ENCODE assay signal across 14 mouse cellular contexts in genomic region chr9:22806494-22806893, GRCm38 (mm10).
"Had no signal": no experiment of that assay in that cellular context is flagged by ENCODE, and none has a peak within 500 bp of the region (broad histone marks: within the 10 kb centered on the region; RNA-seq: fewer than 3 reads in every experiment).

No protein-coding gene starts in this region.

- H3K9me3 ChIP-seq: limb, embryonic 12.5 days; lung, embryonic 15.5 days; neural tube, embryonic 12.5 days; stomach, embryonic 15.5 days had no signal

- H3K27me3 ChIP-seq: limb, embryonic 12.5 days; lung, embryonic 15.5 days; neural tube, embryonic 12.5 days; stomach, embryonic 15.5 days had no signal

- ATAC-seq: hindbrain, embryonic 16.5 days had no signal

- H3K9ac ChIP-seq: limb, embryonic 12.5 days; lung, embryonic 15.5 days; neural tube, embryonic 12.5 days; stomach, embryonic 15.5 days had no signal

- DNase-seq: kidney, adult 18-20 months; kidney, postnatal 10 days; kidney, postnatal 4 days; lung, postnatal 14 days; midbrain, embryonic 14.5 days; right cerebral cortex, postnatal 4 days; thymus, adult 2 months; thymus, postnatal 25 days had no signal

- H3K36me3 ChIP-seq: limb, embryonic 12.5 days; lung, embryonic 15.5 days; neural tube, embryonic 12.5 days; stomach, embryonic 15.5 days had no signal

- H3K27ac ChIP-seq: limb, embryonic 12.5 days; lung, embryonic 15.5 days; macrophage; neural tube, embryonic 12.5 days; stomach, embryonic 15.5 days had no signal

- H3K4me1 ChIP-seq: lung, embryonic 15.5 days; neural tube, embryonic 12.5 days; stomach, embryonic 15.5 days had no signal

- H3K4me3 ChIP-seq: limb, embryonic 12.5 days; lung, embryonic 15.5 days; neural tube, embryonic 12.5 days; stomach, embryonic 15.5 days had no signal

- H3K4me2 ChIP-seq: limb, embryonic 12.5 days; lung, embryonic 15.5 days; neural tube, embryonic 12.5 days; stomach, embryonic 15.5 days had no signal
